Mouse (Mus musculus): ENCODE measurements around the gene Glrp1.

The Glrp1 gene

GRCm38 (mm10) chr1:88492415-88492814, 17.5 kb downstream of the Glrp1 start:
- no peak for DNase-seq (ENCODE audit: low spot score)

- DNase-seq (ENCODE audit: low spot score) = no peak
Measured at GRCm38 (mm10) chr1:88491617-88492378, 18.1 kb downstream of the Glrp1 start.

GRCm38 (mm10) chr1:88490164-88490563, 19.7 kb downstream of the Glrp1 start:
- no peak for DNase-seq (ENCODE audit: low spot score)

- no peak for DNase-seq (ENCODE audit: low spot score)
Measured at GRCm38 (mm10) chr1:88488957-88489356, 20.9 kb downstream of the Glrp1 start.

GRCm38 (mm10) chr1:88486336-88486735, 23.5 kb downstream of the Glrp1 start:
- no peak for DNase-seq (ENCODE audit: low spot score)

- DNase-seq (ENCODE audit: low spot score) = peak; percentile 14
Measured at GRCm38 (mm10) chr1:88484059-88484458, 25.8 kb downstream of the Glrp1 start.

- no peak for DNase-seq (ENCODE audit: low spot score)
Measured at GRCm38 (mm10) chr1:88482142-88483099, 27.4 kb downstream of the Glrp1 start.

- DNase-seq (ENCODE audit: low spot score) = no peak
Measured at GRCm38 (mm10) chr1:88480594-88480993, 29.3 kb downstream of the Glrp1 start.

- DNase-seq (ENCODE audit: low spot score) = no peak
Measured at GRCm38 (mm10) chr1:88478205-88478604, 31.7 kb downstream of the Glrp1 start.

- DNase-seq (ENCODE audit: low spot score) = no peak
Measured at GRCm38 (mm10) chr1:88476554-88477085, 33.2 kb downstream of the Glrp1 start.

GRCm38 (mm10) chr1:88475502-88475953, 34.3 kb downstream of the Glrp1 start:
- no peak for DNase-seq (ENCODE audit: low spot score)

GRCm38 (mm10) chr1:88474598-88474997, 35.3 kb downstream of the Glrp1 start:
- no peak for DNase-seq (ENCODE audit: low spot score)

- DNase-seq (ENCODE audit: low spot score) = no peak
Measured at GRCm38 (mm10) chr1:88473899-88474298, 36.0 kb downstream of the Glrp1 start.

GRCm38 (mm10) chr1:88472258-88472657, 37.6 kb downstream of the Glrp1 start:
- DNase-seq (ENCODE audit: low spot score) = no peak

GRCm38 (mm10) chr1:88469746-88470145, 40.1 kb downstream of the Glrp1 start:
- DNase-seq (ENCODE audit: low spot score) = no peak

- DNase-seq (ENCODE audit: low spot score) = no peak
Measured at GRCm38 (mm10) chr1:88468335-88468734, 41.5 kb downstream of the Glrp1 start.

- DNase-seq (ENCODE audit: low spot score) = no peak
Measured at GRCm38 (mm10) chr1:88467866-88468265, 42.0 kb downstream of the Glrp1 start.

GRCm38 (mm10) chr1:88466325-88467064, 43.4 kb downstream of the Glrp1 start:
- DNase-seq (ENCODE audit: low spot score) = no peak

GRCm38 (mm10) chr1:88465722-88466121, 44.1 kb downstream of the Glrp1 start:
- no peak for DNase-seq (ENCODE audit: low spot score)

- DNase-seq (ENCODE audit: low spot score) = no peak
Measured at GRCm38 (mm10) chr1:88464109-88464905, 45.6 kb downstream of the Glrp1 start.

- no peak for DNase-seq (ENCODE audit: low spot score)
Measured at GRCm38 (mm10) chr1:88463241-88463640, 46.6 kb downstream of the Glrp1 start.
